Mouse (Mus musculus) bone marrow macrophage, adult 2 months (primary cell): ENCODE measurements around the gene Pfdn5. TPM values are rescaled to one million over a fixed set of nuclear protein-coding genes. Genes with fewer than 3 reads are reported as not detected.

ENCODE experiments used
- H3K27ac ChIP-seq: 2 replicates; pipeline ENCODE4 v1.5.1; 2012; ENCODE audit warnings: low read depth, low read length; ENCODE audit not compliant: insufficient read depth
- H3K4me1 ChIP-seq: 2 replicates; pipeline ENCODE4 v1.6.1; 2012; ENCODE audit warnings: low read length; ENCODE audit not compliant: control insufficient read depth, insufficient read depth
- H3K4me3 ChIP-seq: 2 replicates; pipeline ENCODE4 v1.5.1; 2012; ENCODE audit warnings: mild to moderate bottlenecking, low read length, moderate library complexity; ENCODE audit not compliant: insufficient read depth
- CTCF ChIP-seq: IDR thresholded peaks from 2 replicates; pipeline ENCODE4 v1.5.1; 2012; ENCODE audit warnings: low read depth, mild to moderate bottlenecking, low read length, moderate library complexity
- POLR2A ChIP-seq: IDR thresholded peaks from 2 replicates; pipeline ENCODE4 v1.6.1; 2012; ENCODE audit warnings: mild to moderate bottlenecking, low read depth, low read length, borderline replicate concordance
- polyA plus RNA-seq: library from polyadenylated mRNA; stranded (reverse); fragments of >200 nt; gene quantifications from 2 replicates; pipeline ENCODE4 v1.2.4, GENCODE M21; 2012; ENCODE audit not compliant: missing spikeins, insufficient read depth, insufficient read length

The Pfdn5 gene
- polyA plus RNA-seq, 1 experiment = 550 TPM

GRCm38 (mm10) chr15:102296368-102297006, 29.4 kb upstream of the Pfdn5 start:
- Histone ChIP-seq H3K4me3 (peak overlapping the region; percentile 85), H3K4me1 (peaks cover 3% of the 10 kb centered on the region), H3K27ac (no peak overlapping the region)
- TF ChIP-seq CTCF (no peak), POLR2A (0 out of 2 replicates have a peak, but pooled peaks have one; percentile 61)

- TF ChIP-seq POLR2A (no peak), CTCF (no peak)
- Histone ChIP-seq H3K27ac (no peak overlapping the region), H3K4me1 (no peaks in the 10 kb centered on the region; the same call in 1 of the 2 replicates), H3K4me3 (no peak overlapping the region)
Measured at GRCm38 (mm10) chr15:102302542-102302941, 23.4 kb upstream of the Pfdn5 start.

DNA sequence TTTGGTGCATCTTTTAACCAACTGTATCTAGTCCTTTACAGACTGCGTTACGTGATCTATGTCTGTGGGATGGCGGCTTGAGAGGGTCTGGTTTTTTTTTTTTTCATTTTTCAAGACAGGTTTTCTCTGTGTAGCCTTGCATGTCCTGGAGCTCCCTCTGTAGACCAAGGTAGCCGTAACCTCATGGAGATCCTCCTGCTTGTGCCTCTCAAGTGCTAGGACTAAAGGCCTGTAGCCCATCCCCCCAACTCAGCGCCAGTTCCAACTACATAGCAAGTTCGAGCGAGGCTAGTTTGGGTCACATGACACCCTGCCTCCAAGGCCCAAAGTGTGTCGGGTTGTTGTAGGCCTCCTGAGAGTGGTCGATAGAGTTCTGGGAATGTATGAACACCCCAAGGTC, 17.2 kb upstream of the Pfdn5 start:
- Histone ChIP-seq H3K27ac (no peak overlapping the region), H3K4me1 (peaks cover 17% of the 10 kb centered on the region), H3K4me3 (no peak overlapping the region)
- TF ChIP-seq CTCF (no peak), POLR2A (no peak)

DNA sequence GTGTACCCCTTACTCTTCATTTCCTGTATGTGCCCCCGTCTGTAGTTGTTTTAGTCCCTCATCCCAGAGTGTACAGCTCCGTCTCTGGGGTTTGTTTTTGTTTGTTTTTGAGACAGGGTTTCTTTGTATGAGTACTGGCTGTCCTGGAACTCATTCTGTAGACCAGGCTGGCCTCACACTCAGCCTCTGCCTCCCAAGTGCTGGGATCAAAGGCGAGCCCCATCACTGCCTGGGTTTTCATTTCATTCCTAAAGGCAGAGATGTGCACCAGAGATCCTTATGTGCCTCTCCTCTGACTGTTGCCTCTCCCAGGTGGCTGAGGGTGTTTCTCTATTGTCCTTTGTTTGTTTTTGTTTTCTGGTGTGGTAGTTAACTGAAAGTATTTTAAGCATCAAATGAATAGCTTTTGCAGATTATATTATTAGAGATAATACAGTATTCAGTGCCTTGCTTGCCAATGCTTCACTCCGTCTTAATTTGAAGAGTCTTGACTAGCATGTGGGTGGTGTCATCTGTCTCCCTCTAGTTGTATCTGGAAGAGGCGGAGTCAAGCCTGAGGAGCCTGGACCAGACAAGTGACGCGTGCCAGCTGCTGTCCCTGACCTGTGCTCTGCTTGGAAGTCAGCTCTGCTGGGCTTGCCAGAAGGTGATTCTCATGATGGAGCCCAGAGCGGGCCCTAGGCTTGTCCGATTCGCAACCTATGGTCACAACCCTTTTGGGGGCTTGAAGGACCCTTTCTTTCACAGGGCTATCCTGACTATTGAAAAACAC, 15.7 kb upstream of the Pfdn5 start:
- TF ChIP-seq CTCF (no peak), POLR2A (no peak)

DNA sequence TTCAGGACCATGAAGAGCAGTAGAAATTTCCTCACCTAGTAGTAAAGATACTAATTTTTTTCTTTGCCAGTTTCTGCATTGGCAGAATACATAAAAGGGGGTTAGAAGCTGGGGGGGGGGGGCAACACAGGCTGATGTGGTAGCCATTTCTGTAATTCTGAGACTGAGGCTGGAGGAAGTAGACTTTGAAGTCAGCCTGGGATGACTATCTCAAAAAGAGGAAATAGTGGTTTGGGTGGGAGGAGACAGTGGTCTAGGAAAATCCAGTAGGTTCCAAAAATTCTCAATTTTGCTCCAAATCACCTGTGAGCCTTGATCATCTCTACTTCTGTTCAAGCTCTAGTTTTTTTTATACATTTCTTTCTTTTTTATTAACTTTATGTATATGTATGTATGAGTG, 14.4 kb upstream of the Pfdn5 start:
- TF ChIP-seq CTCF = no peak
- TF ChIP-seq POLR2A = no peak
- peaks cover 34% of the 10 kb centered on the region for H3K4me1 ChIP-seq
- H3K27ac ChIP-seq = peak overlapping the region; percentile 29
- H3K4me3 ChIP-seq = no peak overlapping the region

More for the DNA sequence above, 15.7 kb upstream of the Pfdn5 start:
- Histone ChIP-seq H3K4me1 (peaks cover 26% of the 10 kb centered on the region), H3K4me3 (no peak overlapping the region), H3K27ac (no peak overlapping the region)

DNA sequence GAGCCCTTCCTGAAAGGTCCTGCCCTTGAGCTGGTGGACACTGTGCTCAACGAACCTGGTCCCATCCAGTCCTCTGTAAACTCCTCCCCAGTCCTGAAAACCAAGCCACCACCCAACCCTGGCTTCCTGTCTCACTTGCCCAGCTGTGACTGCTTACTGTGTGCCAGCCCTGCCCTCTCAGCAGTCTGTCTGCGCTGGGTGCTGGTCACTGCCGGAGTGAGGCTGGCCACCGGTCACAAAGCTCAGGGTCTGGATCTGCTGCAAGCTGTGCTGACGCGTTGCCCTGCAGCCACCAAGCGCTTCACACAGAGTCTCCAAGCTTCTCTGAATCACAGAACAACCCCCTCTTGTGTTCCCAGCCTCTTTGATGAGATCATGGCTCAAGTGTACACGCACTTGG, 10.6 kb upstream of the Pfdn5 start:
- Histone ChIP-seq H3K27ac (peak overlapping the region; percentile 54), H3K4me1 (peaks cover 34% of the 10 kb centered on the region), H3K4me3 (no peak overlapping the region)
- TF ChIP-seq CTCF (no peak), POLR2A (no peak)

DNA sequence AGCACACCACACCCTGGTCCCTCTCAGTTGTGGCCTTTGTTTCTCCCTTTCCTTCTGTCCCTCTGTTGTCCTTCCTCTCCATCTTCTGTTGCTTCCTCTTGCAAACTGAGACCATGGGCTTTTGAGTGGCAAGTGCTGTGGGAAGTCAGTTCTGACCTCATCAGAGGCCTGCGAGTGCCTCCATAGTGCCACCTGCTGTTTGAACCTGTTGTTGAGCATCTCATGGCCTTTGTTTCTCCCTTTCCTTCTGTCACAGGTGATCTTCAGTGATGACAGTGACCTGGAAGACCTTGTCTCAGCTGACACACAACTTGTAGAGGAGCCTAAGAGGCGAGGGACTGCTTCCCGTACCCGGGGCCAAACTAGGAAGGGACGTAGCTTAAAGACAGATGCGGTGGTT, 9.7 kb upstream of the Pfdn5 start:
- Histone ChIP-seq H3K4me1 (peaks cover 26% of the 10 kb centered on the region), H3K4me3 (no peak overlapping the region), H3K27ac (peak overlapping the region; percentile 54)
- TF ChIP-seq CTCF (peak; percentile 57; the same call in 1 of the 2 replicates), POLR2A (no peak)

DNA sequence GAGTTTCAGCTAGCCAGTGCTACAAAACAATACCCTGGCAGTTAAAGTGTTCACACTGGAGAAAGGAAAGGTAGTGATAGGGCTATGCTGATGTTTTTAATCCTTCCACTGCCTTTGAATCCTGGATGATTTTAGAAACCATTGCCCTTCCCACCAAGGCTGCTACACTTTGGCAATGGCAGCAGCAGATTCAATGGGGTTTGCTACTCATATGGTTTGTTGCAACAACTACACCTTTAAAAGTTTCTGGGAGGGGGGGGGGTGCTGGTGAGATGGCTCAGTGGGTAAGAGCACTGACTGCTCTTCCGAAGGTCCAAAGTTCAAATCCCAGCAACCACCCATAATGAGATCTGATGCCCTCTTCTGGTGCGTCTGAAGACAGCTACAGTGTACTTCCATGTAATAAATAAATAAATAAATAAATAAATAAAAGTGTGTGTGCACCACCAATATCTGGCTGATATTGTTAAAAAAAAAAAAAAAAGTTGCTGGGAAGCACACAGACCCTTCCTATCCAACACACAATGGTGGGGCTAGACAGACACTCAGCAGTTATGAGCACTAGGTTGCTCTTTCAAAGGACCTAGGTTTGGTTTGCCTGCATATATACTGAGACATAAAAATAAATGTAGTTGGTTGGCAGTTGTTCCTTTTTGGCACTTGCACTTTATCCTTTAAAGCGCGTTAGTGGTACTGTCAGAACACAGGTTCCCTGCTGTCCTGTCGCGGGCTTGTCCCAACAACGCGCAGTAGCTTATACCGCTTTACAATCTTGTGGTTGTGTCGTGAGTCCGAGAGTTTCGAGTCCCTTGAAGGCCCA, 1.1 kb upstream of the Pfdn5 start:
- Histone ChIP-seq H3K4me3 (0 out of 2 replicates have a peak overlapping the region, but pooled peaks have one; percentile 13), H3K27ac (no peak overlapping the region), H3K4me1 (peaks cover 6% of the 10 kb centered on the region)
- no peak for TF ChIP-seq CTCF

- TF ChIP-seq POLR2A = no peak
- no peak for TF ChIP-seq CTCF
- peak overlapping the region; percentile 70 for H3K4me3 ChIP-seq
- H3K27ac ChIP-seq = no peak overlapping the region
- peaks cover 6% of the 10 kb centered on the region for H3K4me1 ChIP-seq
Measured at GRCm38 (mm10) chr15:102326892-102327291, 976 bp downstream of the Pfdn5 start.
